Mouse (Mus musculus) layer of hippocampus, postnatal 36 days (tissue): ENCODE data around the gene Spcs1. TPM values are rescaled to one million over a fixed set of nuclear protein-coding genes. Genes with fewer than 3 reads are reported as not detected.

Experiments used
- DNase-seq, 2 experiments: peaks; one replicate each; pipeline ENCODE4 v3.0.0; 2022
- total RNA-seq, 2 experiments: library from RNA; stranded (reverse); gene quantifications; 2 replicates each; pipeline ENCODE4 v1.2.3; 2021

The Spcs1 gene
- total RNA-seq, 2 experiments from 2014 or later: 169 to 190 TPM

DNA sequence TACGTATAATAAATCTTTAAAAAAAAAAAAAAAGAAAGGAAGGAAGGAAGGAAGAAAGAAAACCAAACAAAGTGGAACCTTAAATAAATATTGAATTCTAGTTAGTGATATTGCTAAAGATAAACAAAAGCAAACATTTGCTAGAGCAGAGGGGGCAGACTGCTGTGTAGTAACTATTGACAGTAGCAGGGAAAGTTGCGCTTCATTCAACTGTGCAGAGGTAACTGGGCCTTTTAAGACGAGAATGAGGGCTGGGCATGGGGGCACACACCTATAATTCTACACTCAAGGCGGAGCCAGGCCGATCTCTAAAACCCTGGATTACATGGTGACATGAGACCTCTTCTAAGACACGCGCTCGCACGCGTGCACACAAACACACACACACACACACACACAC lies 51.5 kb downstream of the Spcs1 start:
- DNase-seq: no peak

Other genes starting within 250 kb of the Spcs1 start
- 10 to 100 TPM; 19.7 to 23.9 TPM for gene Tmem110, start 176.1 kb downstream of the Spcs1 start, total RNA-seq
- gene Mustn1, start 122.5 kb downstream of the Spcs1 start, total RNA-seq: 1 to 10 TPM; 2.2 to 2.7 TPM
- not detected for gene Itih4, start 115.2 kb downstream of the Spcs1 start, total RNA-seq
- 10 to 100 TPM; 23.5 to 25.9 TPM for gene Itih3, start 77.9 kb downstream of the Spcs1 start, total RNA-seq
- gene Itih1, start 58.4 kb downstream of the Spcs1 start, total RNA-seq: not detected
- 10 to 100 TPM; 18.2 to 18.5 TPM for gene Nek4, start 50.3 kb downstream of the Spcs1 start, total RNA-seq
- gene Glt8d1, start 272 bp downstream of the Spcs1 start, total RNA-seq: 10 to 100 TPM; 46.4 to 50.6 TPM
- gene Pbrm1, start 17.5 kb upstream of the Spcs1 start, total RNA-seq: 10 to 100 TPM; 51.6 to 58.4 TPM
- gene Gnl3, start 17.5 kb upstream of the Spcs1 start, total RNA-seq: 10 to 100 TPM; 47.7 to 49.2 TPM
- 10 to 100 TPM; 24.6 to 27.7 TPM for gene Smim4, start 127.3 kb upstream of the Spcs1 start, total RNA-seq
- gene Nt5dc2, start 129.4 kb upstream of the Spcs1 start, total RNA-seq: 10 to 100 TPM; 12.4 to 13.6 TPM
- 10 to 100 TPM; 16.6 to 24.0 TPM for gene Stab1, start 167.0 kb upstream of the Spcs1 start, total RNA-seq
- gene Tnnc1, start 206.6 kb upstream of the Spcs1 start, total RNA-seq: 1 to 10 TPM; 3.8 to 4.4 TPM
- gene Nisch, start 215.3 kb upstream of the Spcs1 start, total RNA-seq: 100 to 1,000 TPM; 458 to 488 TPM
- 1 to 10 TPM; 4.5 to 4.9 TPM for gene Sema3g, start 216.2 kb upstream of the Spcs1 start, total RNA-seq
- gene Phf7, start 249.6 kb upstream of the Spcs1 start, total RNA-seq: 1 to 10 TPM; 3.5 to 3.6 TPM
- gene Bap1, start 249.8 kb upstream of the Spcs1 start, total RNA-seq: 100 to 1,000 TPM; 132 to 134 TPM